Mouse (Mus musculus): ENCODE data around the gene Gna14. TPM values are rescaled to one million over a fixed set of nuclear protein-coding genes. Genes with fewer than 3 reads are reported as not detected.

Gene Gna14
- polyA plus RNA-seq, 1 experiment from 2014 or later: 4.8 TPM

DNA sequence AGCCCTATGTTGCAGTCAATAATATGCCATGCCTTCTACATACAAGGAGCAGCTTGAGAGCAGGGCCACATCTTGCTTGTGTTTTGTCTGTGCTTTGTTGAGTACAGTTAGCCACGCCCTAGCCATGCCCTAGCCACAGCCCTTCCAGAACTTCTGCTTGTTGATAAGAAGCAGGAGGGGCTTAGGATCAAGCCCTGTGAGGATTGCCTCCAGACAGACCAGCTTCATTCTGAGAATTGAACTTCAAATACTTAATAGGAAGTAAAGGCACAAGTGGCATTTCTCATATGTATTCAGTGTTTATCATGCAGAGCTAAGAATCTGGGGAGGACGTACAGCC, 75.5 kb downstream of the Gna14 start:
- H3K36me3 ChIP-seq (ENCODE audit: control insufficient read depth, insufficient read depth): no peaks in the 10 kb centered on the region
- H3K4me1 ChIP-seq (replicated peaks; ENCODE audit: control insufficient read depth, insufficient read depth, low read length): no peaks in the 10 kb centered on the region; the same call in 1 of the 2 replicates
- 47% methylated on average over 2 of the region's 2 CpGs for WGBS
- no peaks in the 10 kb centered on the region for H3K27me3 ChIP-seq (replicated peaks; ENCODE audit: control insufficient read depth, insufficient read depth, low read length)
- no peak overlapping the region for H3K4me3 ChIP-seq (ENCODE audit: low read depth, low read length)
- no peak for ATAC-seq
- no peaks in the 10 kb centered on the region for H3K9me3 ChIP-seq (ENCODE audit: control insufficient read depth)
- no peak for TF ChIP-seq CTCF (IDR thresholded peaks at IDR 0.05; ENCODE audit: low read depth)
- H3K27ac ChIP-seq (ENCODE audit: low read depth, low read length): no peak overlapping the region
- no peak overlapping the region for H3K4me2 ChIP-seq (replicated peaks; ENCODE audit: low read depth)
- no peak overlapping the region for H3K9ac ChIP-seq (ENCODE audit: low read depth, low read length)

DNA sequence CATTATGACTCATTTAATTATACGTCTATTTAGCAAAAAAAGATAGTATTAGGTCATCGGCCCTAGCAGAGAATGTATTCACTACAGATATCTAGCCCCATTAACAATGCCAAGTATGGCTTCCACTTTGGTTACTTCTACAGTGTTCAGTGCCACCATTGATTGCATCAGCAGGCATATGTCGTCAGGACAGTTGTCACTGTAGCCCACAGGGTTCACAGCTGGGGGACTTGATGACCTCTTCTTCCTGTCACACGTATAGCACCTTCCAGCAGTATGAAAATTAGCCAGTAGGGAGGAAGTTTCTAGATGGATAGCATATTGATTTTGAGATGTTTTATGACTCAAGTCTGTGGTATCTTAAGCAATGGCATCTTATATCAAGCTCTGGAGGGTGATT, 78.6 kb downstream of the Gna14 start:
- no peak for TF ChIP-seq CTCF (IDR thresholded peaks at IDR 0.05; ENCODE audit: low read depth)
- Histone ChIP-seq H3K36me3 (ENCODE audit: control insufficient read depth, insufficient read depth) (no peaks in the 10 kb centered on the region), H3K4me3 (ENCODE audit: low read depth, low read length) (no peak overlapping the region), H3K9ac (ENCODE audit: low read depth, low read length) (no peak overlapping the region), H3K4me1 (replicated peaks; ENCODE audit: control insufficient read depth, insufficient read depth, low read length) (no peaks in the 10 kb centered on the region; the same call in 1 of the 2 replicates), H3K9me3 (ENCODE audit: control insufficient read depth) (no peaks in the 10 kb centered on the region), H3K27me3 (replicated peaks; ENCODE audit: control insufficient read depth, insufficient read depth, low read length) (no peaks in the 10 kb centered on the region), H3K27ac (ENCODE audit: low read depth, low read length) (no peak overlapping the region), H3K4me2 (replicated peaks; ENCODE audit: low read depth) (no peak overlapping the region)
- WGBS: 61% methylated on average over 4 of the region's 4 CpGs
- ATAC-seq: no peak

DNA sequence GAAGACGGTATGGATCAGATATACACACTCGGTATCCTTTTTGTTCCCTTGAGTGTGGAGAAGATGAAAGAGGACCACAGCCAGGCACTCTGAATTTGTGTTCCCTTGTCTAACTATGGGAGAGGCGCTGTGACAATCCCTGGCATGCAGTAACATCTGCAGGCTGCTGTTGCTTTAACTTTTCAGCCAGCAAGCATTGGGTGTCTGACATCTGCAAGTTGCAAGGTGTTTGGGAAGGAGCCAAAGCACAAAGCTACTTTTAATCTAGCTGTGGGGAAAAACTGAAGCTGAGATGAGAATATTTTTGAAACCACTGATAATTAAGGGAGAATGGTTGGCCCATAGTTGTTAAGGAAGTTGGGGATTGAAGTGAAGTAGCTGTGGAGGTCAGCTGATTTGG, 83.0 kb downstream of the Gna14 start:
- Histone ChIP-seq H3K27ac (ENCODE audit: low read depth, low read length) (no peak overlapping the region), H3K4me1 (replicated peaks; ENCODE audit: control insufficient read depth, insufficient read depth, low read length) (no peaks in the 10 kb centered on the region), H3K9me3 (ENCODE audit: control insufficient read depth) (no peaks in the 10 kb centered on the region), H3K9ac (ENCODE audit: low read depth, low read length) (no peak overlapping the region), H3K4me3 (ENCODE audit: low read depth, low read length) (no peak overlapping the region), H3K4me2 (replicated peaks; ENCODE audit: low read depth) (no peak overlapping the region), H3K36me3 (ENCODE audit: control insufficient read depth, insufficient read depth) (no peaks in the 10 kb centered on the region), H3K27me3 (replicated peaks; ENCODE audit: control insufficient read depth, insufficient read depth, low read length) (no peaks in the 10 kb centered on the region)
- TF ChIP-seq CTCF (IDR thresholded peaks at IDR 0.05; ENCODE audit: low read depth): no peak
- 74% methylated on average over 3 of the region's 3 CpGs for WGBS
- no peak for ATAC-seq

DNA sequence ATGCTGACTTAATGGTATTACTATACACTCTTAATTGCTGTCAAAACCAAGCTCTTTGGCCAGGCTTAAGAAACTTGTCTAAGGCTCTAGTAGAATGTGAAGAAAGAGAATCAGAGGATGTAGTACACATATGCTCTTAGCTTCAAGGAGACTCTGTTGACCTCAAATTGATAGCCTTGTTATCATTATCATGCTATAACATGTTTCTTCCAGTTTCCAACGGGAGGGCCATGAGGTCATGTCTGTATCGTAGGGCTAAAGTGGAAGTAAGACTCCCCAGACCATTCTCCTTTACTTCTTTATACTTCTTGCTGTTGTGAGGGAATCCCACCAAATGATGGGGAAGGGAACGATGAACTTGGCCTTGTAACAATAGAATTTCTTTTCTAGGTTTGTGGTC, 85.0 kb downstream of the Gna14 start:
- Histone ChIP-seq H3K9ac (ENCODE audit: low read depth, low read length) (no peak overlapping the region), H3K4me2 (replicated peaks; ENCODE audit: low read depth) (no peak overlapping the region), H3K27ac (ENCODE audit: low read depth, low read length) (no peak overlapping the region), H3K4me3 (ENCODE audit: low read depth, low read length) (no peak overlapping the region), H3K27me3 (replicated peaks; ENCODE audit: control insufficient read depth, insufficient read depth, low read length) (no peaks in the 10 kb centered on the region), H3K9me3 (ENCODE audit: control insufficient read depth) (no peaks in the 10 kb centered on the region), H3K36me3 (ENCODE audit: control insufficient read depth, insufficient read depth) (no peaks in the 10 kb centered on the region), H3K4me1 (replicated peaks; ENCODE audit: control insufficient read depth, insufficient read depth, low read length) (no peaks in the 10 kb centered on the region)
- TF ChIP-seq CTCF (IDR thresholded peaks at IDR 0.05; ENCODE audit: low read depth): no peak
- 80% methylated on average over 3 of the region's 3 CpGs for WGBS
- no peak for ATAC-seq

DNA sequence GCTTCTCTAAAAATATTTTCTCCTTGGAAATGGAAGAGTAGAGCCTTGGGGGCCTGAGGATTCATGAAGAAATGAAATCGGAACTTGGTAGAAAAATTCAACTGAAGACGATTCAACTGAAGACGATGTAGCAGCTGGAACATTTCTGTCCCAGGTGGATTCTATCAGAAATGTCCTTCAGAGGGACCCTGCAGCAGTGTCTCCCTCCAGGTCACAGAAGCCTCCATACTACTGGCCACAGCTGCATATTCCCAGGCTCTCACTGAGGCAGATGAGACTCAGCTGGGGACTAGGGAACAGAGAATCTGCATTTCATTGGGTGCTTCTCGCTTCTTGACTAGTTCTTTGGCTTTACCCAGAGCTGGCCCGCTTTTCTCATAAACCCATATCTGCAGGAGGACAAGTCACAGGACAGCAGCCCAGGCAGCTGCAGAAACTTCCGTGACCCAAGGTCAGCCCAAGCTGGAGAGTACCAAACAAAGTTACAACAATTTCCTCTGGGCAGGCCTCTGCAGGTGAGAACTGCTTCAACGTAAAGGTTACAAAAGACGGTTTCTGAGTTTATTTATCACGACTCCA, 90.8 kb downstream of the Gna14 start:
- Histone ChIP-seq H3K27me3 (replicated peaks; ENCODE audit: control insufficient read depth, insufficient read depth, low read length) (no peaks in the 10 kb centered on the region), H3K4me2 (replicated peaks; ENCODE audit: low read depth) (no peak overlapping the region), H3K4me1 (replicated peaks; ENCODE audit: control insufficient read depth, insufficient read depth, low read length) (no peaks in the 10 kb centered on the region), H3K27ac (ENCODE audit: low read depth, low read length) (no peak overlapping the region), H3K9ac (ENCODE audit: low read depth, low read length) (no peak overlapping the region), H3K9me3 (ENCODE audit: control insufficient read depth) (no peaks in the 10 kb centered on the region), H3K4me3 (ENCODE audit: low read depth, low read length) (no peak overlapping the region), H3K36me3 (ENCODE audit: control insufficient read depth, insufficient read depth) (no peaks in the 10 kb centered on the region)
- no peak for ATAC-seq
- TF ChIP-seq CTCF (IDR thresholded peaks at IDR 0.05; ENCODE audit: low read depth): no peak
- 80% methylated on average over 9 of the region's 9 CpGs for WGBS

DNA sequence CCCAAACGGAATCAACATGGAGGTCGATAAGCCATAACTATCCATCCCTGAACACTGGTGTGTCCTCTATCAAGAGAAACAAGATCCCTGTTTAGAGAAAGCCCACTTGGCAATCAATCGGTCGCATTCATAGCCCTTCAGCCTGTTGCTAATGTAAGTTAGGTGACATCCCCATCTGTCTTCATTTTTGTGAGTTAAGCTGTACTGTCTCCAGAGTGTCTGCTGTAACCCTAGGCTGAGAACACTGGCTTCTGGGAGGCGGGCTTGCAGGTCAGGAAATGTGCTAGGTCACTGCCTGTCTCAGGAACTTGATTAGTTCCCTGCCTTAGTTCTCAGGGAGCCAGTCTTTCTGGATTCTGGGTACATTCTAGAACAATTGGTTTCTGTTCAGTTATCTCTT, 91.5 kb downstream of the Gna14 start:
- ATAC-seq: no peak
- Histone ChIP-seq H3K4me2 (replicated peaks; ENCODE audit: low read depth) (no peak overlapping the region), H3K4me3 (ENCODE audit: low read depth, low read length) (no peak overlapping the region), H3K27me3 (replicated peaks; ENCODE audit: control insufficient read depth, insufficient read depth, low read length) (no peaks in the 10 kb centered on the region), H3K9ac (ENCODE audit: low read depth, low read length) (no peak overlapping the region), H3K4me1 (replicated peaks; ENCODE audit: control insufficient read depth, insufficient read depth, low read length) (no peaks in the 10 kb centered on the region), H3K36me3 (ENCODE audit: control insufficient read depth, insufficient read depth) (no peaks in the 10 kb centered on the region), H3K9me3 (ENCODE audit: control insufficient read depth) (no peaks in the 10 kb centered on the region), H3K27ac (ENCODE audit: low read depth, low read length) (no peak overlapping the region)
- no peak for TF ChIP-seq CTCF (IDR thresholded peaks at IDR 0.05; ENCODE audit: low read depth)
- 69% methylated on average over 5 of the region's 5 CpGs for WGBS

All from intestine, postnatal 0 days (tissue).